Mouse (Mus musculus): ENCODE data around the gene Pax7.

Gene Pax7

DNA sequence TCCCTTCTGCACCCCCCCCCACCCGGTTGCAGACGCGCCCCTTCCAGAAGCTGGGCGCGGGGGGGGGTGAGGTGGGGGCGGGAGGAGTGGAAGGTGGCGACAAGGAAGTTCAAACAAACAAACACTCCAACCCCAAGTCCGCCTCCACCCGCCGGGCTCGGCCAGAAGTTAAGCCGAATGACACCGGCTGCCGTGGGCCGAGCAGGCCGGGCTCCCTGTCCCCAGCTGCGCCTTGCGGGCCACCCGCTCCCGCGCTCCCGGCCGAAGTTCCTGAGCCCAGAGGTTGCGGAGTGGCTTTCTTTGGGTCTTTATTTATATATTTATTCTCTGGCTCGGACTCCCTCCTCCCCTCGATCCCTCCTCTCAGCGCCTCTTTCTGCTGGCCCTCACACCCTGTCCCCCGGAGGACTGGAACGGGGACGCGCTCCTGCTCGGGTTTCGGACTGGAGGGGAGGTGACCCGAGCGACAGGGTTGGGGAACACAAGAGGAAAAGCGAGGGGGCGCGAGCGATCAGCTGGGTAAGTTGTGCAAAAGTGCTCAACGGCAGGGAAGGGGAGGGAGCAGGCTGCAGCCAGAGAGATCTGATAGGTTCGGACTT, at the start of gene Pax7:
Gene Pax7 (minus strand): TSS at position 493 of the 599 bp plus-strand sequence.
- in situ Hi-C loops (cut with MboI, MseI): no loop called here

- in situ Hi-C loops (cut with MboI, MseI): no loop called here
Measured at GRCm38 (mm10) chr4:139881796-139882195, 48.5 kb upstream of the Pax7 start.

DNA sequence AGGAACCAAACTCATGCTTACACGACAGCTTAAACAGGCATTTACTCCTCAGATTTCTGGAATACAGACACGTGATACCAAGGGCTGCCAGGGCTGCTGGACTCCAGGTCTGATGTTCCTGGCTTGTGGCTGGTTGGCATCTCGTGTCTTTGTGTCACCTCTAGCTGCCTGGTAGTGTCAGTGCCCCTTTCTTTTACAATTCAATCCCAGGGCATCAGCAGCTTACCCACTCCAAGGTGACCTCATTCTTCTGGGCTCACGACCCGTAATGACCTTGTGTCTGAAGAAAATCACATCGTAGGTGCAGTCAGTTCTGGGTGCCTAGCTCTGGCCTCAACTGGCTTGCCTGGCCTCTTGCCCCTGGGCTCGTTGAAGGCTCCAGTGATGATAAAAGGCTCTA, 46.0 kb upstream of the Pax7 start:
- in situ Hi-C loops (cut with MboI, MseI): no loop called here

DNA sequence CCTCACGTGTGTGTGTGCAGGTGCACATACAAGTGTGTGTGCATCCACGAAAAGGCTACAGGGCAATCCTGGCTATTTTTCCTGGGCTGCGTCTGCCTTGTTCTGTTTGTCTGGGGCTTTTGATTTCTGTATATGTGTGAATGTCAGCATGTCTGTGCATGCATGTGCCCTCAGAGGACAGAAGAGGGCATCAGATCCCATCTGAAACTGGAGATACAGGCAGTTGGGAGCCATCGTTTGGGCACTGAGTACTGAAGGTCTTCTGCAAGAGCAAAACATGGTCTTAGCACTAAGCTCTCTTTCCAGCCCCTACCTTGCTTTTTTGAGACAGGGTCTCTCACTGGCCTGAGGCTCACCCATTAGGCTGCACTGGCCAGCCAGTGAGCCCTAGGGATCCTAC, 45.1 kb upstream of the Pax7 start:
- in situ Hi-C loops (cut with MboI, MseI): no loop called here

DNA sequence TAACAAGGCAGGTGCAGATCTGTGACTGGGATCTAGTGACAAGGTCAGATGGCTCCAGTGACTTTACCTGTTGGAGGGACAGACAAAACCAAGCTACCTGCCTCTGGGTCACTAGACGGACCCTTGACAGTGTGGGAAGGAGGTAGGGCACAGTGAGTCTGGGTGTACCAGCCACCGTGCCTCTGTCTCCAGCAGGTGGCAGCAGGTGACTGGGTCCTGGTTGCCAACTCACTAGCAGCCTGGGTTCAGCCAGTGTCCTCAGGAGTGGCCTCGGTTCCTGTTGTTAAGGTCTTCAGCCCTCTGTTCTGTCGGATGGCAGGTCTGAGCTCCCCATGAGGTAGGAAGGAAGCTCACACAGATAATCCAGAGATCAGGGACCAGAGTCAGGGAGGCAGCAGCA, 43.9 kb upstream of the Pax7 start:
- in situ Hi-C loops (cut with MboI, MseI): no loop called here

- in situ Hi-C loops (cut with MboI, MseI): loop anchor here (5.0 to 25.0 kb wide), 3 partner anchors 360 to 670 kb away; no protein-coding TSS in a partner anchor
Measured at GRCm38 (mm10) chr4:139872595-139872994, 39.3 kb upstream of the Pax7 start.

DNA sequence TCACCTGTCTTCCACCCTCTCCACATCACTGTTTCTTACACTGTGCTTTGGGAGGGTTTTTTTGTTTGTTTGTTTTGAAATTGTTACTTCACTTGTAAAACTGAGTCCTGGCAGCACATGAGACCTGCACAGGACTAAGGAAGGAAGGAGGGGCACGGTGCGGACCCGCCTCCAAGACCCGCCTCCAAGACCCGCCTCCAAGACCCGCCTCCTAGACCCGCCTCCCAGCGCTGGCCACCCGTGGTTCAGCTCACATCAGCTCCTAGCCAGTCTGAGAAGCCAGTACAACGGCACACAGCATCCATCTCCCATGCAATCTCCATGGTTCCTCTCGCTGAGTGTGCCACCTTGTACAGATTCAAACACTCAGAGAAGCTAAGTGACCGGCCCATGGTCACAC, 38.4 kb upstream of the Pax7 start:
- in situ Hi-C loops (cut with MboI, MseI): loop anchor here (5.0 to 25.0 kb wide), 3 partner anchors 359 to 671 kb away; no protein-coding TSS in a partner anchor

DNA sequence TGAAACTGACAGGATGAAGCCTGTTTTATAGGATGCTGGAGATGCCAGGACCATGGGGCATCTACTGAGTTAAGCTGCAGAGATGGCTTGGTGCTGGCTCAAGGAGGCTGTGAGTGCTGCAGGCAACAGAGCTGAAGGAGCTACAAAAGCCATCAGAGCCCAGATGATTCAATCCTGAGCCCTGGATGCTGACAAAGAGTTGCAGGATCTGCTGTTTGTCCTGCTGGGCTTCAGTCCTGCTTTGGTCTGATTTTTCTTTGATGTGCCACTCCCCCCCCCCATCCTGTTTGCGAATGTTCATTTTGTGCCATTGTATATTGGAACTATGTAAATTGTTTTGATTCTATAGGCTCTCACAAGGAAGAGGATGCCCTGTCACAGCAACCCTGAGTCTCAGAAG, 29.9 kb upstream of the Pax7 start:
- in situ Hi-C loops (cut with MboI, MseI): loop anchor here (25.0 kb wide), 1 partner anchor 351 kb away; no protein-coding TSS in a partner anchor

GRCm38 (mm10) chr4:139858635-139859176, 25.4 kb upstream of the Pax7 start:
- in situ Hi-C loops (cut with MboI, MseI): loop anchor here (5.0 to 25.0 kb wide), 2 partner anchors 156 to 346 kb away; no protein-coding TSS in a partner anchor

- in situ Hi-C loops (cut with MboI, MseI): loop anchor here (25.0 kb wide), 1 partner anchor 340 kb away; no protein-coding TSS in a partner anchor
Measured at GRCm38 (mm10) chr4:139852219-139853035, 19.1 kb upstream of the Pax7 start.

DNA sequence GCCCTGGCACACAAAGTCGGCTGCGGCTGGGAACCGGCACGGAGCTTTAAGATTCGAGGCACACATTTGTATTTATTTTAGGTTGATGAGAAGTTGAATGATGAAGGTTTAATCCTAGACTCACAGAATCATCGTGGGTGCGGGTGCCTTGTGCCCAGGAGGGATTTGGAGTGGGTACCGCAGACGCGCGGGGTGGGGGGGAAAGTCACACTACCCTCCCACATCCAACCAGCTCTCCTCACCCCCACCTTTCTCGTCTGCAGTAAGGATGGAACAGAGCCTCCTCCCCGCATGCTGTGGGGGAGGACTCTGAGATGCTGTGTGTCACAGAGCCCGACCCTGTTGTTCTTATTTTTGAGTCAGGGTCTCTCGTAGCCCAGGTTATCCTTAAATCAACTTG, 18.1 kb upstream of the Pax7 start:
- in situ Hi-C loops (cut with MboI, MseI): loop anchor here (25.0 kb wide), 1 partner anchor 339 kb away; no protein-coding TSS in a partner anchor

DNA sequence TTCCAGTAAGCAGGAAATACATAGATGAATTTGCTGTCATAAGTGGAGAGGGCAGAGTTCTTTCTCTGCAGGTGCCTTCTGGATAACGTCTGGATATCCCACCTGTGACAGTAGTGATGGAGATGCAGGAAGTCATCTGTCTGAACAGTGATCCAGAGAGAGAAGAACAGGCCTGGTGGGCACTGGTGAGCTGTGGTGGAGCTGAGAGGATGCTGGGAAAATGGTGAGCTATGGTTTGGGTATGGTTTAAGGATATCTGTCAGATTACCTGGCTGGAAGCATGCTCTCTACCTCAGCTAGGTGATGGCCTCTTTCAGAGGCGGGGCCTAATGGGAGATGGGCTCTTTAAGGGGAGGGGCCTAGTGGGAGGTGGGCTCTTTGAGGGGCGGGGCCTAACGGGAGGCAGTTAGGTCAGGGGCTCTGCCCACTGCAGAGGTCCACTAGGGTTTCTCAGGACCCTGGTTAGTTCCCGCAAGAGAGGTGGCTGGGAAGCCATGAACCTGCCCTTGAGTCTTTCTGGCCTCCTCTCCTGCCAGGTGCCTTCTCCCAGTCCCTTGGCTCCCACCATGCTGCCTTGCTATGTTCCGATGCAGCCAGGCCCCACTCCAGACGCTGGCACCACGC, 17.3 kb upstream of the Pax7 start:
- in situ Hi-C loops (cut with MboI, MseI): loop anchor here (25.0 kb wide), 1 partner anchor 338 kb away; no protein-coding TSS in a partner anchor

DNA sequence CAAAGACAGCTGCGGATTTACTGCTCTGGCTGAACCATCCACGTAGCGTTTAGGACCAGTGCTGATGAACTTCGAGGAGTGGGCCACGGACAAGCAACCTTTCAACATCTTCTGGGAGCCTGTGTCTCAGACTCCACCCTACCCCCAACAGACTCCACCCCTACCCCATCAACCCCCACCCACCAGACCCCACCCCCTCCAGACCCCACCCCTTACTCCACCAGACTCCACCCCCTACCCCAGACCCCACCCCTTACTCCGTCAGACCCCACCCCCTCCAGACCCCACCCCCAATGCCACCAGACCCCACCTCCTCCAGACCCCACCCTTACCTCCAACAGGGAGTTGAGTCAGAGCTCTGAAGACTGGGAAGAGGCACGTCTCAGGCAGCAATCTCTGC, 10.1 kb upstream of the Pax7 start:
- in situ Hi-C loops (cut with MboI, MseI): loop anchor here in 1 of 2 experiments (10.0 kb wide), 1 partner anchor 1351 kb away; no protein-coding TSS in a partner anchor

GRCm38 (mm10) chr4:139842919-139843318, 9.6 kb upstream of the Pax7 start:
- in situ Hi-C loops (cut with MboI, MseI): loop anchor here in 1 of 2 experiments (10.0 kb wide), 1 partner anchor 1352 kb away; no protein-coding TSS in a partner anchor

DNA sequence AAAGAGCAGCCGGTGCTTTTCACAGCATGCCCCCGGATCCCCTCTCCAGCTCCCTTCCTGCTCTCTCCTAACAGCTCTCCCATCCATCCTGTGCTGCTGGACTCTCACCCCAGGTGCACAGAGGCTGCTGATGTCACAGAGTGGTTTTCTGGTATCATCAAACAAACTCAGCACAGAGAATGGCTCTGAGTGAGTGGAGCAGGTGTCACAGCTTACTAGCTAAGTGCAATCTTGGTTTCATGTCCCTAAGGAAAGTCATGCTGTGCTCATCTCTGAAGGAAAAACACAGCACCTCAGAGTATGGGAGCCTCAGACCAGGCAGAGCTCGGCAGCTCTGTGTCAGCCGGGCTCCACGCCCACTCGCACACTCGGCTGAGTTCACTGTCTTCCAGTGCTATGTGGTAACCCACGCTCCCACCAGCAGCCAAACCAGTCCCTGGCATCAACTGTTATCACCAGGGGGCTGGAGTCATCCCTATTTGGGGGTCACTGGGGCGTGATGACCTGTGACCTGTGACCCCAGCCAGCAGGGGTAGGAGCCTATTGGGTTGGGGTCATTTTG, 7.7 kb upstream of the Pax7 start:
- in situ Hi-C loops (cut with MboI, MseI): loop anchor here in 1 of 2 experiments (10.0 kb wide), 1 partner anchor 1354 kb away; no protein-coding TSS in a partner anchor

DNA sequence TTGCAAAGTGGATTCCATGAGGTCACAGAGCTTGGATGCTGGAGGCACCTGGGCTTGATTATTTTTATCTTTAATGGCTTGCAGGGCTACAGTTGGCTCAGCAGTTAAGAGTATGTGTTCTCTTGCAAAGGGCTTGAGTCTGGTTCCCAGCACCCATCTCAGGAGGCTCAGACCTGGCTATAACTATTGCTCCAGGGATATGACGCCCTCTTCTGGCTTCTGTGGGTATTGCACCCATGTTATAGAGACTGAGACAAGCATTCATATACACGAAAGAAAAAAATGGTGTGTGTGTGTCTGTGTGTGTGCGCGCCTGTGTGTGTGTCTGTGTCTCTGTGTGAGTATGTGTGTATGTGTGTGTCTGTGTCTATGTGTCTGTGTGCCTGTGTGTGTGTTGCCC, 7.1 kb upstream of the Pax7 start:
- in situ Hi-C loops (cut with MboI, MseI): loop anchor here in 1 of 2 experiments (10.0 kb wide), 1 partner anchor 1354 kb away; no protein-coding TSS in a partner anchor

GRCm38 (mm10) chr4:139836681-139837080, 3.4 kb upstream of the Pax7 start:
- in situ Hi-C loops (cut with MboI, MseI): no loop called here

DNA sequence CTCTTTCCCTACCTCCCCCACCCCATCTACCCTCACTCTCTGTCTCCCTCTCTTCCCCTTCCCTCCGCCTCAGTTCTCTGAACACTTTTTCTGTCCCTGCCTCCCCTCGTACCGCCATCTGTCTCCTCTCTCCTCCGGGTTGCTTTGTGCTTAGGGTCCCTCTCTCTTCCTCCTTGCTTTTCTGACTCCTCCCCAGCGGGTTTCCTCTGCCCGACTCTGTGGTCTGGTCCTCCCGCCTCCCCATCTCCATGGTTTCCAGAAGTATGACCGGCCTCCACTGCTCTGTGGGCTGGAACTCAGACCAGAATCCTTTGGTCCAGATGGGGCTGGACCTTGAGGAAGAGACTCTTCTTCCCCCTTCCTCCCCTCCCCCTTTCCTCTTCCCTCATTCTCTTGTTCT, 2.9 kb upstream of the Pax7 start:
- in situ Hi-C loops (cut with MboI, MseI): no loop called here

DNA sequence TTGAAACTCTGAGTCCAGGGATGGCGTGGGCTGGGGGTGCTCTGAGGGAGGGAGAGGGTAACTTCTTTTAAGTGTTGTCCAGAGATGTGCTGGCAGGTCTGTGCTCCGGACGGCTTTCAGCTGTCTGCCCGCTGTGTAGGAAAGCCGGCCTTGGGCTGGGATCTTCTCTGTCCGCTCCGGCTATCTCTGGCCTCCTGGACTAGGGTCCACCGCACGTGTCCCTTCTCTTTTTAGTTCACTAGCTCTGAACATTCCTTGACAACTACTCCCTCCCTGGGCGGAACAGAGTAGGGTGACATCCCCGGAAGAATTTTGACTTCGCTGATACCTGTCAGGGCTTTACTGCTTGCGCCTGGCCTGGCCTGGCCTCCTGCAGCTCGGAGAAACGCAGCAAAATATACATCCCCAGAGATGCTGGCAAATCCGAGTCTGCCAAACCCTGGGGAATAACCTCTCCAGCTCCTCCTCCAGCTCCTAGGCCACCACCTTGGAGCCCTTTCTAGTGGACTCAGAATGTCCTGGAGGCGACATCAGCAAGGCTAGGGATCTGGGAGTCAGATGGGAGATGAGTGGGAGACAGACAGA, 581 bp upstream of the Pax7 start:
- in situ Hi-C loops (cut with MboI, MseI): no loop called here

GRCm38 (mm10) chr4:139832281-139833035, 870 bp downstream of the Pax7 start:
- in situ Hi-C loops (cut with MboI, MseI): no loop called here

Measured in T-helper 17 cell (primary cell).